Mouse (Mus musculus) heart, adult 8-10 months (tissue): ENCODE data around the gene Dcun1d3. TPM values are rescaled to one million over a fixed set of nuclear protein-coding genes. Genes with fewer than 3 reads are reported as not detected.
A peak's percentile ranks its signal among the peaks of the same experiment; 100 is the strongest.

ENCODE experiments used
- DNase-seq: peaks from one replicate; pipeline ENCODE4 v3.0.0; 2022; ENCODE audit warnings: low spot score
- total RNA-seq, 4 experiments: library from RNA; stranded (reverse); gene quantifications; 2 replicates each; pipeline ENCODE4 v1.2.4; 2022

Gene Dcun1d3
- total RNA-seq, 4 experiments from 2014 or later: 9.4 to 16.1 (median 14.2) TPM

- DNase-seq: no peak
These were observed 23.0 kb downstream of the Dcun1d3 start for GRCm38 (mm10) chr7:119873050-119873449.

- no peak for DNase-seq
These were observed 23.9 kb downstream of the Dcun1d3 start for GRCm38 (mm10) chr7:119872204-119872603.

- no peak for DNase-seq
These were observed 30.0 kb downstream of the Dcun1d3 start for GRCm38 (mm10) chr7:119866136-119866535.

DNA sequence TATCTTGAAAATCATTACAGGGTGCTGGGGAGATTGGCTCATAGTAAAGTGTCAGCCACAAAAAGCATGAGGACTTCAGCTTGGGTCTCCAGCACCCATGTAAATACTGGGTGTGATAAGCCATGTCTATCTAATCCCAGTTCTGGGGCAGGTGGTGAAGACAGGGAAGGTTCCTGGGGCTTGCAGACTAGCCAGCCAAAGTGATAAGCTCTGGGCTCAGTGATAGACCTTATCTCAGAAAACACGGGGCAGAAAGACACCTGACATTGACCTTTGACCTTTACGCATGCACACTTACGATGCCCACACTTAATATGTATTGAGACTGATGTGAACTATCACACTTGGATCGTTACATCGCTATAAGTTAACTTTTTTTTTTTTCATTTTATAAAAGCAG lies 31.6 kb downstream of the Dcun1d3 start:
- no peak for DNase-seq

GRCm38 (mm10) chr7:119862167-119862566 lies 33.9 kb downstream of the Dcun1d3 start:
- DNase-seq: no peak

- DNase-seq: peak; percentile 50
These were observed 34.6 kb downstream of the Dcun1d3 start for GRCm38 (mm10) chr7:119861335-119862091.

DNA sequence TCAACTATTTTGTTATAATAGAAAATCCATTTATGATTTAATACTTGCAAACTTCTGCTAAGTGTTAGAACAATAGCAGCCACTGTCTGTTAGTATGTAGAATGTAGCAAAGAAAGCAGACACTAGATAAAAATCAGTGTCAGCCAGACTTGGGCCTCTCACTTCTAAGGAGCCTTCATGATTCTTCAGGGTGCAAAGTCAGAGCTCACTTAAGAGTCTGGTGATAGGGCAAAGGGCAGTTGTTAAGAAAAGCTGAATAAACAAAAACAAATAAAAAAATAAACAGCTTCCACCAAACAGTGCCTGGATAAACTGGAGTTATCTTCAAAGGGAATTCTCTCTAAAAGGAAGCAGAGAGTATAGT lies 35.1 kb downstream of the Dcun1d3 start:
- DNase-seq: no peak

DNA sequence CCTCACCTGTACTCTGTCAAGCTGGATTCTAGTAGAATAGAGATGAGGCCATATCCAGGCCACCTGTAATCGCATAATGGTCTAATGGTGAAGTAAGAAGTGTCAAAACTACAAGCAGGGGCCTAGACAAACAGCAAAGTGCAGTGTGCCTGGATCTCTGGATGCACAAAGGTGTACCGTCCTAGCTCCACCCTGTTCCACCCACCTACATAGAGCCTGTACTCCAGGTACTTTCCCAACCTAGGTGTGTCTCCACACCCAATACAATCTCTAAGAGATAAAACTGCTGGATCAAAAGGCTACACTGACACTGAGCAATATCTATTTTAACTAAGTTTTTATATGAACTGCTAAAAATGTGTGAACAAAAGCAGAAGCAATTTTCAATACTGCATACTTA lies 35.5 kb downstream of the Dcun1d3 start:
- no peak for DNase-seq

- DNase-seq: no peak
These were observed 36.0 kb downstream of the Dcun1d3 start for GRCm38 (mm10) chr7:119860116-119860515.

GRCm38 (mm10) chr7:119859476-119859875 lies 36.6 kb downstream of the Dcun1d3 start:
- no peak for DNase-seq

DNA sequence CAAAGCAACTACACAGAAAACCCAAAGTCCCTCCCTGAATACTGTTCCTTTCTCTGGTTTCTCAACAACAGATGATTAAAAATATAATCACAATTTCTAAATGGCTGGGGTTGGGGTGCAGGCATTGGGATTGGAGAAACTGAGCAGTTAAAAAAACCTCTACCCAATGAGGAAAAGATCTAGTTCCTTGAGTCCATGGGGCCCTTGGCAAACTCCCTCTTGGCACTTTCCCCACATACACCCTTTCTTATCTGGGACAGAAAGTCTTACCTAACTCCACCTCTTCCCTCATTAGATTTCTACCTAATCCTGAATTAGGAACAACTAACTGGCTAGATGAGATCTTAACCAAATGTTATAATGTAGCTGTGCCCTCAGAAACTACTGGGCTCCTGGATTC lies 41.1 kb downstream of the Dcun1d3 start:
- no peak for DNase-seq

DNA sequence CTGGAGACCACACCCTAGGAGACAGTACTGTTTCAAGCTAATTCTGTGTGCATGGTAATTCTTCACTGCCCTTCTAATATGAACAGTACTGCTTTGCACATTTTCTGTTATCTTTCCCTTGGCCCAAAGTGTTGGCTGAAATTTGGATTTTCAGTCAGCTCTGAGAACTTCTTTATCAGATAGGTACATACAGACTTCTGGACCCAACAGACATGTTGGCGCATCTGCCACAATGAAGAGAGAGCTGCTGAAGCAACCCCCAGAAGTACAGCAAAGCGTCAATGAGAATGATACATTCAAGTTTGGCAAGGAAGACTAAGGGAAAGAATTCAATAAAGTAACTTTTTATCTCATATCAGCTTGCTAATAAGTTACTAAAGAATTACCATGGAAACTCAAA lies 41.7 kb downstream of the Dcun1d3 start:
- no peak for DNase-seq

DNA sequence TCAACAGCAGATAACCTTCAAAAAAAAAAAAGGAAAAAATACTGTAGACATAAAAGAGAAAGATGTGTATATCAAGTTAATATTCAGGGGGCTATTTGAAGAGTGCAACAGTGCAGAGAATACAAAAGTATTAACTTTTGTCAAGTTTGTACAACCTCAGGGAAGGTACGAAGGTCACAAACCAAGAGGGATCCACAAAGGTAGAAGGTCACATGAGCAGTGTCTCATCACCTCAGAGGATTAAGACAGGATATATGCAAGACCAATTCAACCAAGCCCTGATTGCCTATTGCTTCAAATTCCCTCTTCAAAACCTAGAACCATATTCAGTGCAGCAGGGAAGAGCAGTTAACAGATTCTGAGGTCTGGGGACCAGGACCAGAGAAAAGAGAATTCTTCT lies 42.9 kb downstream of the Dcun1d3 start:
- no peak for DNase-seq

DNA sequence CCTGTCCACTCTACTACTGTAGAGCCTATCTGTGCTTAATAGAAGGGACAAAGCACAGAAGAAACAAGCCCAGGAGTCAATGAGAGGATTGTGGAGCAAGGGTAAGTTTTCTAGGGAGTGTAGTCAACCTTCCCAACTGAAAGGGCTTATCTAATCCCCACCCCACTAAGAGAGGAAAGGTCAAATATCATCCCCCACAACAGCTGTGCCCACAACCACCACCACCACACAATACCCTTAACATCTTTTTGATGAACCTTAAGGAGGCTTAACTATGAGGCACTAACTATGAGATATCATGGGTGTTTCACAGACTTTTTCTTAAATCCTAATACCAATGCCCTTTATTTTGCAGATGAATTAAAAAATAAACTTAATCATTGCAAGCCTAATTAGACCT lies 43.6 kb downstream of the Dcun1d3 start:
- DNase-seq: no peak

- peak; percentile 41 for DNase-seq
These were observed 45.4 kb downstream of the Dcun1d3 start for GRCm38 (mm10) chr7:119850737-119851136.

DNA sequence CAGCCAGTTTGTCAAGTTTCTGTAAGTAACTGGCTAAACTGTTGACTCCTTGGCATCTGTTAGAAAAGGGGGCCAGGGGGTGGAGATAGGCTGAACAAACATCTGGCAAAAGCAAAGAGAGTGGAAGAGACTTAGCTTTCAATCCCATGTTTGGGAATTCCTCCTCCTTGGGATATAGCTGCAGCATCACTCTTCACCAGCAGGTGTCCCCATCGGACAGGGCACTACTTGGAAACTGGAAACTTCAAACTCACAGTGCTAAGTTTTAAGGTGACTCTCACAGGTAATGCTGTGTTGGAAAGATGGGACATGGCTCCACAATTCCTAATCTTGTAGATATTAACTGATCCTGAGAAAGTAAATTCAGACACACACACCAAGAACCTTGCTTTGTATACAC lies 47.0 kb downstream of the Dcun1d3 start:
- peak; percentile 78 for DNase-seq

DNA sequence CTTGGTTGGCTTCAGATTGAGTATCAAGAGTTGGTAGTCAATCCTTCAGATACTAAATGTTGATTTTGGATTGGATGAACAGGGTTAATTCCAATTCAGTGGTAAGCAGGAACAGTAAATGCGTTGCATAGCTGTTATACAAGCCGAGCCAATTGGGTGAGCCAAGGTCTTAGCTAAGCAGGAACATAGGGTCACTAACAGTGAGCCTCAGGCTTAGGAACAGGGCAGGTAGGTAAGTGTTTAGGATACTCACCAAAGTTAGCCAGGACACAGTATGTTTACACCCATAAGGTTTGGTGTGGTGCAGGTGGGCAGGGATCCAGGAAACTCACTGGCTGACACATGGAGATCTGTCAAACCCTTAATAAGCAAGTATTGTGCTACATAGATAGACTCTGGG lies 48.7 kb downstream of the Dcun1d3 start:
- DNase-seq: no peak

GRCm38 (mm10) chr7:119845541-119845940 lies 50.6 kb downstream of the Dcun1d3 start:
- DNase-seq: no peak

GRCm38 (mm10) chr7:119841820-119842449 lies 54.2 kb downstream of the Dcun1d3 start:
- no peak for DNase-seq

- no peak for DNase-seq
These were observed 59.9 kb downstream of the Dcun1d3 start for GRCm38 (mm10) chr7:119835996-119836777.

DNA sequence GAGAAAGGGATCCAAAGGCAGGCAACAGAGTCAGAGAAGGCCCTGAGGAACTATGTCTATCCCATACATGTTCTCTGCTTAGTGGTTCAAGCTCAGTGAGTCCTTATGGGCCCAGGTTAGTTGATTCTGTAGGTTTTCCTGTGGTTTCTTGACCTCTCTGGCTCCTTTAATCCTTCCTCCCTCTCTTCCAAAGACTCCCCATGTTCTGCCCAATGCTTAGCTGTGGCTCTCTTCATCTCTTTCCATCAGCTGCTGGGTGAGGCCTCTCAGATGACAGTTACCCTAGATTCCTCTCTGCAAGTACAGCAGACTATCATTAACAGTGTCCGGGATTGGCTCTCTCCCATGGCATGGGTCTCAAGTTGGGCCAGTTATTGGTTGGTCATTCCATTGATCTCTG lies 60.7 kb downstream of the Dcun1d3 start:
- DNase-seq: no peak

GRCm38 (mm10) chr7:119808723-119809122 lies 87.4 kb downstream of the Dcun1d3 start:
- DNase-seq: no peak

- DNase-seq: no peak
These were observed 88.7 kb downstream of the Dcun1d3 start for GRCm38 (mm10) chr7:119807396-119807795.
